Mouse (Mus musculus) limb, embryonic 15.5 days (tissue): ENCODE measurements around the gene Cdc42ep2. TPM values are rescaled to one million over a fixed set of nuclear protein-coding genes. Genes with fewer than 3 reads are reported as not detected.

Source experiments
- ATAC-seq: fragments of 200-750 bp; cut with Nextera tagmentation; 2 replicates; pipeline ENCODE4 v1.8.0; 2017; ENCODE audit warnings: low read depth, moderate TSS enrichment; ENCODE audit not compliant: insufficient number of reproducible peaks, low FRiP score, low TSS enrichment
- H3K27ac ChIP-seq: fragments of 300-500 bp; sonication (generic); 2 replicates; pipeline ENCODE4 v1.5.1; 2015; ENCODE audit warnings: moderate library complexity, mild to moderate bottlenecking, inconsistent platforms
- H3K27me3 ChIP-seq: fragments of 300-500 bp; sonication (generic); 2 replicates; pipeline ENCODE4 v1.6.1; 2015; ENCODE audit warnings: inconsistent platforms
- H3K36me3 ChIP-seq: fragments of 300-500 bp; sonication (generic); 2 replicates; pipeline ENCODE4 v1.6.1; 2015; ENCODE audit warnings: inconsistent platforms
- H3K4me1 ChIP-seq: fragments of 300-500 bp; sonication (generic); 2 replicates; pipeline ENCODE4 v1.6.1; 2015; ENCODE audit warnings: inconsistent platforms
- H3K4me2 ChIP-seq: fragments of 300-500 bp; sonication (generic); 2 replicates; pipeline ENCODE4 v1.6.1; 2015; ENCODE audit warnings: mild to moderate bottlenecking, inconsistent platforms
- H3K4me3 ChIP-seq: fragments of 300-500 bp; sonication (generic); 2 replicates; pipeline ENCODE4 v1.5.1; 2015; ENCODE audit warnings: mild to moderate bottlenecking, inconsistent platforms
- H3K9ac ChIP-seq: fragments of 300-500 bp; sonication (generic); 2 replicates; pipeline ENCODE4 v1.6.1; 2015; ENCODE audit warnings: inconsistent platforms
- H3K9me3 ChIP-seq: fragments of 300-500 bp; sonication (generic); 2 replicates; pipeline ENCODE4 v1.6.1; 2016; ENCODE audit warnings: inconsistent platforms
- WGBS: fragments of 180-500 bp; shearing (Covaris S2); methylation state at CpG from one replicate; pipeline ENCODE4 v1.1.7; 2015; 5-methylcytosine and 5-hydroxymethylcytosine counted together
- polyA plus RNA-seq: library from polyadenylated mRNA; unstranded; fragments of >200 nt; fragmentation: Nextera tagmentation; extraction: Ambion mirVana; gene quantifications from 2 replicates; pipeline ENCODE4 v1.2.1, GENCODE M21; 2015

Cdc42ep2 gene
- polyA plus RNA-seq, result 9.2 and 12.6 TPM in 2 replicates

DNA sequence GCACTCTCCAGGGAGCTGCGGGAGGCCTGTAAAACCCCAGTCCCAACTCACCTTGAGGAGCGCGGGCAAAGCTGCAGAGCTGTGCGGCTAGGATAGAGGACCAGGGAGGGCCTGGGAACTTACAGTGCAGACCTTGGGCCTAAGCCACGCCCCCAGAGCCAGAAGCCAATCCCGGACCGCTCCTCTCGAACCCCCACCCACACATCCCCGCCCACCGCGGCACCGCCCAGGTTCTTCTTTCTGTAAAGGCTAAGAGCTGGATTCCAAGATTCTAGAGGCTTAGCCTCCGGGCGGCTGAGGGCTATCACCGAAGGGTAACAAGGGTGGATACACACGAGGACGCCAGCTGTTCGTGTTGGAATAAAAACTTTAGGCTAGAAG lies at the start of gene Cdc42ep2:
Cdc42ep2 (minus strand) TSS at position 104 of the 381 bp plus-strand sequence.
- Histone ChIP-seq H3K4me1 (peaks cover 43% of the 10 kb centered on the region), H3K36me3 (no peaks in the 10 kb centered on the region), H3K4me2 (peak within 1 kb of the TSS; percentile 97), H3K9ac (peak within 1 kb of the TSS; percentile 42), H3K9me3 (no peaks in the 10 kb centered on the region), H3K4me3 (peak within 1 kb of the TSS; percentile 57), H3K27ac (peak within 1 kb of the TSS; percentile 81), H3K27me3 (peaks cover 4% of the 10 kb centered on the region; the same call in 1 of the 2 replicates)
- ATAC-seq, result peak; percentile 88
- WGBS, result under 1% methylated on average over 18 of the region's 18 CpGs

DNA sequence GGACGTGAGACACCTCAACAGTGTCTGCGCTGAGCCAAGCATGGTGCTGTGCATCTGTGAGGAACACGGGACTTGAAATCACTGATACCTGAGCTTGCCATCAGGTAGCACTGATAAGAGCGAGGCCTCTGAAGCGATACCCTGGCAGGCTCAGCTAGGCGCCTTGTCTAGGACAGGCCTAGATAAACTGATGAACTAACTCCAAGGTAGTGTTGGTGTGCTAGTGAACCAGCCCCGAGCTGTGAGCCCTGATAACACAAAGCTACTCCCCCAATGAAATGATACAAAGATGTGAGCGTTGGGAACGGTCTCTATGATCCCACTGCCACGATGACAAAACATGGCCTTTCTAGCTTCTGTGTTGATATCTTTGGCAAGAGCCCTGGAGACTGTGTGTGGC lies 43.0 kb upstream of the Cdc42ep2 start:
- Histone ChIP-seq H3K9me3 (no peaks in the 10 kb centered on the region), H3K4me1 (peaks cover 18% of the 10 kb centered on the region), H3K4me3 (no peak overlapping the region), H3K36me3 (no peaks in the 10 kb centered on the region), H3K9ac (no peak overlapping the region), H3K27me3 (no peaks in the 10 kb centered on the region), H3K27ac (no peak overlapping the region), H3K4me2 (no peak overlapping the region)
- no peak for ATAC-seq
- WGBS, result 89% methylated on average over 10 of the region's 10 CpGs

DNA sequence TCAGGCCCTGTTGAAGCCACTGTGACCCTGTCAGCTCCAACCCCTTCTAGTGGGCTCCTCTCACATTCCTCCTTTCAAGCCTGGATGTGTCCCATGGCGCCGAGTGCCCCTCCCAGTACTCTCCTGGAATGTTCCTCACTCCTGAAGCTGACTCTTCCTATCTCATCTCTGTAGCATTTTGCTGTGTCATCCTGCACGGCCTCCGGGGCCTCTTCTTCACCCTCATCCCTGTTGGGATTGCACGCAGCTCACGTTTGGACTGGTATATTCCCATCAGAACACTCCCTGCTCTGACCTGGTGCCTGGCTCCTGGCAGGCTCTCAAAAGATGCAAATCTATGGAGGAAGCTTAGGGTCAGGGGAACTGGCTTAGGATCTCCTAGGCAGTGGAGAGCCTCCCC lies 42.2 kb upstream of the Cdc42ep2 start:
- ATAC-seq, result no peak
- Histone ChIP-seq H3K4me2 (no peak overlapping the region), H3K27ac (no peak overlapping the region), H3K27me3 (no peaks in the 10 kb centered on the region), H3K36me3 (no peaks in the 10 kb centered on the region), H3K9me3 (no peaks in the 10 kb centered on the region), H3K4me1 (peaks cover 23% of the 10 kb centered on the region), H3K4me3 (no peak overlapping the region), H3K9ac (no peak overlapping the region)
- WGBS, result 53% methylated on average over 6 of the region's 6 CpGs

DNA sequence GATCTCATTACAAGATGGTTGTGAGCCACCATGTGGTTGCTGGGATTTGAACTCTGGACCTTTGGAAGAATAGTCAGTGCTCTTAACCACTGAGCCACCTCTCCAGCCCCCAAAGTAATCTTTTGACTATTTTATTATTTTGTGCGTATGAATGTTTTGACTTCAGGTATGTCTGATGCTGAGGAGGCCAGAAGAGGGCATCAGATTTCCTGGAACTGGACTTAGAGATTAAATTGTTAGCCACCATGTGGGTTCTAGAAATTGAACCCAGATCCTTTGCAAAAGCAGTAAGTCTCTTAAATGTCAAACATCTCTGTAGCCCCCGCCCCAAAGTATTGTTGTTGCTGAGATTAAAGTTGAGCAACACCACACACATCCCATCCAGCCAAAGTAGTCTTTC lies 41.3 kb upstream of the Cdc42ep2 start:
- WGBS, result 86% methylated on average over 2 of the region's 2 CpGs
- Histone ChIP-seq H3K27me3 (no peaks in the 10 kb centered on the region), H3K36me3 (peaks cover 5% of the 10 kb centered on the region; the same call in 1 of the 2 replicates), H3K27ac (no peak overlapping the region), H3K9ac (no peak overlapping the region), H3K9me3 (no peaks in the 10 kb centered on the region), H3K4me2 (no peak overlapping the region), H3K4me3 (no peak overlapping the region), H3K4me1 (peaks cover 23% of the 10 kb centered on the region)
- no peak for ATAC-seq

DNA sequence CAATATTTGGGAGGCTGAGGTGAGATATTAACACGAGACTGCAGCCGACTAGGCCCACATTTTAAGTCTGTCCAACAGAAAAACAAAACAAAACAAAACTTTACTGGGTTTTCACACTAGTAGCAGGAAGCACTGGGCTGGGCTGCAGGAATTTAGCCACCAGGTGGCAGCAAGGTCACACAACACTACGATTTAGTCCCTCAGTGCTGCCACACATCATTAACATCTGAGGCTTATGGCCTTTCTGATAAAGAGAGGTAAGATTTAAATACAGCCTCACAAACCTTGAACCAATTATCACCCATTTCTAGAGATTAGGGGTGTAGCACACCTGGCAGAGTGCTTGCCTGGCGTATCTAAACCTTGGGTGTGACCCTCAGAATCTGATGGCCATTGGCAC lies 40.7 kb upstream of the Cdc42ep2 start:
- H3K36me3 ChIP-seq, result peaks cover 10% of the 10 kb centered on the region; the same call in 1 of the 2 replicates
- peaks cover 23% of the 10 kb centered on the region for H3K4me1 ChIP-seq
- H3K9me3 ChIP-seq, result no peaks in the 10 kb centered on the region
- no peak overlapping the region for H3K4me2 ChIP-seq
- WGBS, result 4% methylated on average over 4 of the region's 4 CpGs
- H3K27me3 ChIP-seq, result no peaks in the 10 kb centered on the region
- no peak overlapping the region for H3K27ac ChIP-seq
- H3K4me3 ChIP-seq, result 0 out of 2 replicates have a peak overlapping the region, but pooled peaks have one; percentile 73
- ATAC-seq, result no peak
- no peak overlapping the region for H3K9ac ChIP-seq

DNA sequence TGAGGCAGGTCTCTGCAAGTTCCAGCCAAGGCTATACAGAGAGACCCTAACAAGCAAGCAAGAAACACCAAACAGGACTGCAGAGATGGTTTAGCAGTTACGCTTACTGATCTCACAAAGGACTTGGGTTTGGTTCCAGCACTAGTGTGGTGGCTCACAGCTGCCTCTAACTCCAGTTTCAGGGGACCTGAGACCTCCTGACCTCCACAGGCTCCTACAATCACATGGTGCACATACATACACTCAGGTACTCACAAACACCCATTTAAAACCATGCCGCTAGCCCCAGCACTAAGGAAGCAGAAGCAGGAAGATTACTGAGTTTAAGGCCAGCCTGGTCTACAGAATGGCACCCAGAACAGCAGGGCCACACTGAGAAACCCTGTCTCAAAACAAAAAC lies 40.2 kb upstream of the Cdc42ep2 start:
- Histone ChIP-seq H3K4me2 (peak overlapping the region; percentile 80), H3K9ac (no peak overlapping the region), H3K27me3 (no peaks in the 10 kb centered on the region), H3K9me3 (no peaks in the 10 kb centered on the region), H3K4me1 (peaks cover 23% of the 10 kb centered on the region), H3K4me3 (peak overlapping the region; percentile 73), H3K36me3 (peaks cover 10% of the 10 kb centered on the region; the same call in 1 of the 2 replicates), H3K27ac (0 out of 2 replicates have a peak overlapping the region, but pooled peaks have one; percentile 79)
- 67% methylated on average over 2 of the region's 2 CpGs for WGBS
- no peak for ATAC-seq

DNA sequence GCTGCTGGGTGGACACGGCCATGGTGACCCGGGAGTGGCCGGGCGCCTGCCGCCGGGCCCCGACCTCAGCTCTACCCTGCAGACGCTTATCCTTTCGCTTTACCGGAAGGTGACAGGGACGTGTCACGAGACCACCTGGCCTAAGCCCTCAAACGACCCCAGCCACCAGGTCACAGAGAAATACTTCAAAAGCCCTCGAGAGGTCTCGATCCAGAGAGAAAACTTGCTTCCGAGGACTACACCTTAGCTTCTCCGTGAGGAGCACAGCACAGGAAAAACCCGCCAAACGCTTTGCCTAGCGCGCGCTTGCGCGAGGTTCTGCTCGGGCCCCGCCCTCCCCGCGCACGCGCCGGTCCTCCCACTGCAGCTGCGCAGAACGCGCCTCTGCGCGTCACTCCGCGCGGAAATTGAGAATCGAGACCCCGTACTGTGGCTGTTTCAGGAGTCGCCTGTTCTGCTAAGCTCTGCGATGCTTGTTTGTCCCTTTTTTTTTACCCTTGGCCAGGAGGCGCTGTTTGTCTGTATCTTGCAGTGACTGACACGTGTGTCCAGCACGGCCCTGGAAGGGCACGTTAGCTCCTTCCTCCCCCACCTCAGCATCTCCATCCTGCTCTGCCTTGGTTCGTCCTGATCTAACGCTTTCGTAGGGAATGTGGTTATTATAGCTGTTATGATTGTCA lies 39.4 kb upstream of the Cdc42ep2 start, which contains the start of gene Pola2:
Pola2 (minus strand) TSS at position 320 of the 680 bp plus-strand sequence.
- Histone ChIP-seq H3K4me3 (peak within 1 kb of the TSS; percentile 73), H3K4me1 (peaks cover 23% of the 10 kb centered on the region), H3K36me3 (peaks cover 15% of the 10 kb centered on the region), H3K9me3 (no peaks in the 10 kb centered on the region), H3K27me3 (no peaks in the 10 kb centered on the region), H3K9ac (peak within 1 kb of the TSS; percentile 86), H3K27ac (peak within 1 kb of the TSS; percentile 79), H3K4me2 (peak within 1 kb of the TSS; percentile 80)
- WGBS, result under 1% methylated on average over 50 of the region's 50 CpGs
- peak; percentile 75 for ATAC-seq

DNA sequence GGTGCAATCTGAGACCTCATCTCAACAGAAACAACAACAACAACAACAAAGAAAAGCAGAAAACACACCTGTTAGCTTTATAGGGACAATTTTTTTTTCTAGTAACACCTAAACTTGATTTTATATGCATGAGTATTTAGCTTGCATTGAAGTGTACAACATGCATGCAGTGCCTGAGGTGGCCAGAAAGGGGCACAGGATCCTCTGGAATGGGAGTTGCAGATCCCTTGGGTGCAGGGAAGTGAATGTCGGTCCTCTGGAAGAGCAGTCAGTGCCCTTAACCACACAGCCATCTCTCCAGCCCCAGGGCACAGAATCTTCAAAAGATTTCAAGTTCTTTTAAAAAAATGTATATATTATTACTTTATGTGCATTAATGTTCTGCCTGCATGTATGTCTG lies 38.0 kb upstream of the Cdc42ep2 start:
- 19% methylated on average over 1 of the region's 1 CpGs for WGBS
- Histone ChIP-seq H3K9me3 (no peaks in the 10 kb centered on the region), H3K36me3 (peaks cover 28% of the 10 kb centered on the region), H3K4me3 (peak overlapping the region; percentile 73), H3K27me3 (no peaks in the 10 kb centered on the region), H3K9ac (no peak overlapping the region), H3K27ac (no peak overlapping the region), H3K4me2 (peak overlapping the region; percentile 80), H3K4me1 (peaks cover 23% of the 10 kb centered on the region)
- no peak for ATAC-seq

DNA sequence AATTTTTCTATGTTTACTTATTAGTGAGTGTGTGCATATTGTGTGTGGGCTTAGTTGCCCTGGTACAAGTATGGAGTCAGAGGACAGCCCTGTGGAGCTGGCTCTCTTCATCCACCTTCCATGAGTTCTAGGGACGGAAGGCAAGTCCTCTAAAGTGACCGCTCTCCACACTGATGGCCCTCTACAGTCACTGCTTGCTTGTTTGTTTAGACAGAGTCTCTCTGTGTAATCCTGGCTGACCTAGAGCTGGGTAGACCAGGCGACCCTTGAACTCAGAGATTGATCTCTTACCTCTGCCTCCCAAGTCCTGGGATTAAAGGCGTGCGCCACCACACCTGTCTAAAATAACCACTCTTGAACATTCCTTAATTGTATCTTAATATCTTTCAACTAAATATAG lies 32.8 kb upstream of the Cdc42ep2 start:
- Histone ChIP-seq H3K4me3 (no peak overlapping the region), H3K9me3 (no peaks in the 10 kb centered on the region), H3K27me3 (no peaks in the 10 kb centered on the region), H3K9ac (no peak overlapping the region), H3K4me1 (peaks cover 28% of the 10 kb centered on the region), H3K27ac (no peak overlapping the region), H3K4me2 (no peak overlapping the region), H3K36me3 (peaks cover 63% of the 10 kb centered on the region)
- no peak for ATAC-seq
- 88% methylated on average over 5 of the region's 5 CpGs for WGBS

DNA sequence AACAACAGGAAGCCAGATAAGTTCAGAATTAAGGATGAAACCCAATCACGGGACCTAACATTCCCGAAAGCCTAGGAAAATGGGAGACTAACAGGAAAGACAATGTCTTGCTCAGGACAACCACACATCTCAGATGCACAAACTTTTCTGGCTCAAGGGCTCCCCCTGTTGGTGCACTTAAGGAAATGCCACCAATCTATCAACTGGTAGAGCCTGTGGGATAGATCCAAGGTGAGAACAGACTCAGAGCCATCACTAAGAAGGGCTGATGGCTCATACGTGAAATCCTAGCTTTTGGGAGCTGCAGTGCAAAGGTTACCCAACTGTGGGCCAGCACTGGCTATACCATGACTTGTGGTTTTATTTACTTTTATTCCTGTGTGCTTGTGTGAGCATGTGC lies 32.1 kb upstream of the Cdc42ep2 start:
- Histone ChIP-seq H3K4me3 (no peak overlapping the region), H3K4me2 (no peak overlapping the region), H3K27me3 (no peaks in the 10 kb centered on the region), H3K9me3 (no peaks in the 10 kb centered on the region), H3K27ac (peak overlapping the region; percentile 47; the same call in 1 of the 2 replicates), H3K36me3 (peaks cover 70% of the 10 kb centered on the region), H3K4me1 (peaks cover 27% of the 10 kb centered on the region), H3K9ac (no peak overlapping the region)
- WGBS, result 18% methylated on average over 3 of the region's 3 CpGs
- ATAC-seq, result no peak

DNA sequence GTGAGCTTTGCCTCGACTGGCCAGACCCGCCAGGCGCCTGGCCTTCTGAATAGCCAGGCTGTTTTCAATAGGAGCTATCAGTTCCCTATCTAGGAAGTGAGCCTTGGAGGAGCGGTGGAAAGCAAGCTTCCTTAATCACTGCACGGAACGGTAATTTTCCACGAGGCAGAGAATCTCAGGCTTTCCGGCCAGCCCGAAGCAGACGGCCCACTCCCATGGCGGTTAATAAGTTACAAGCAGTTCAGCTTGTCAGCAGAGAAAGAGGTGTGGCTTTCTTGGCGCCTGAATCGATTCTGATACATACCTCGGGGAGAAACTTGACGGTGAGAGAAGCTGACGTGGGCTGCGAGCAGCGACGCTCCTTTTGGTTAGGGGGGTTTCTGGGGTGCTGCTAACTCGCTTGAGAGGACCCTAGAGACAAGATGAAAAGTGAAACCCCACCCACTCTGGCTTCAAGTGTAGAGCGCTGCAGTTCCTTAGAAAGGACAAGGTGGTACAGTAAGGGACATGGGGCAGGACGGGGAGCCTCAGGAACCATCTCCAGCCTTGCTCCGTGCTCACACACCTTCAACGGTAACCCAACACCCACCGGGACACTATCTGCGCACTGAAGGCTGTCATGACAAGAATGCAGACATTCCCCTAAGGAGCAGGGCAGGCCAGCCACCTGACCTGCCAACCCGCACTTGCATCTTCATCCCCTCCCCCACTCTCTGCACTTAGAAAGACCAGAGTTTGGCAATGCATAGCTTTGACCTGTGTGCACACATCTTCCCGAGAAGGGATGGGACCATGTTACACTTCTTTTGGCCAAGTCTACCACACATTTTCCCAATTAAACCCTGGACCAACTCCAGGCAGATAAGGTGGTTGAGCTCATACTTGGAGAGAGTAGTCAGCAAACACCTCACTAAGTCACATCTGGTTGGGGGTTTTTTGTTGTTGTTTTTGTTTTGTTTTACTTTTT lies 31.4 kb upstream of the Cdc42ep2 start:
- Histone ChIP-seq H3K4me2 (no peak overlapping the region), H3K36me3 (peaks cover 73% of the 10 kb centered on the region), H3K9ac (no peak overlapping the region), H3K27me3 (no peaks in the 10 kb centered on the region), H3K4me1 (peaks cover 27% of the 10 kb centered on the region; the same call in 1 of the 2 replicates), H3K27ac (peak overlapping the region; percentile 47), H3K9me3 (no peaks in the 10 kb centered on the region), H3K4me3 (peak overlapping the region; percentile 2; the same call in 1 of the 2 replicates)
- no peak for ATAC-seq
- 63% methylated on average over 28 of the region's 28 CpGs for WGBS
